Mouse (Mus musculus): Measurements from ENCODE around the gene Zfp512b.

- no peak for TF ChIP-seq CTCF (IDR thresholded peaks at IDR 0.05; ENCODE audit: borderline replicate concordance, extremely low read depth, insufficient read depth, insufficient read length)
- no peak for TF ChIP-seq POLR2A (IDR thresholded peaks at IDR 0.05; ENCODE audit: borderline replicate concordance, extremely low read depth, insufficient read depth, insufficient read length, poor library complexity, severe bottlenecking)
Observed at GRCm38 (mm10) chr2:181600828-181601750, 8.5 kb upstream of the Zfp512b start.
